Mouse (Mus musculus) megakaryocyte, embryonic 14.5 days (primary cell): ENCODE results near the gene Cxcl13.

ENCODE experiments used
- FLI1 ChIP-seq: IDR thresholded peaks from 2 replicates; pipeline ENCODE4 v1.6.1; 2012; ENCODE audit warnings: low read length, inconsistent platforms, mixed read lengths
- GATA1 ChIP-seq: IDR thresholded peaks from 3 replicates; pipeline ENCODE4 v1.6.1; 2012; ENCODE audit warnings: mixed read lengths, low read length, inconsistent platforms, borderline replicate concordance

DNA sequence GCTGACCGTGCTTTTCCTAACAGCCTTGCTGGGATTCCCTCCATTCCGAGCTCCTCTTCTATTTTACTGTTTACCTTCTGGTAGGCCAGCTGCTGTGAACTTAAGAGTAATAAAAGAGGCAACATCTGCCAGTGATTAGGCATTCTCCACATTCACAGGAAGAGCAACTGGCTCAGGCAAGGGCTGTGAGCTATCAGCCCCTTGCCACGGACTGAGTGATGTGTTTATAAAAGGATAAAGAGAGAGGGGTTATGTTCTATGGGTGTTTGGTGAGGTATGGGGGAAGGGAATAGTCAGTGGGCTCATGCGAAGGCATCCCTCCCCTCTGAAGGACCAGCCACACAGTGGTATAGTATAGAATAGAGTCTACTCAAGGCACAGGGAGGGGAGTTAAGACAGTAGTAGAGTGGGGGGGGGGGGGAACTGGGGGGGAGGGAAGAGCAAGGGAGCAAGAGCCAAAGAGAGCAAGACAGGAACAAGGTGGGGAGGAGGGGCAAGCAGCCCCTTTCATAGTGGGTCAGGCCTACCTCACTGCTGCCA, 16.0 kb upstream of the Cxcl13 start:
- TF ChIP-seq GATA1, result no peak
- TF ChIP-seq FLI1, result no peak
